Mouse (Mus musculus): ENCODE measurements at regions not wholly inside any gene's neighbourhood (a gene's known extent, or its start where the extent isn't known, plus 50 kb on each side); places are given as distances from the start of the nearest gene placed in this dataset.

- Histone ChIP-seq H3K27me3 (ENCODE audit: control insufficient read depth in 1 of 2, insufficient read depth in 2 of 2, low read length in 2 of 2) (no peaks in the 10 kb centered on the region), H3K9me3 (replicated peaks; ENCODE audit: insufficient read depth, low read length) (no peaks in the 10 kb centered on the region), H3K79me2 (ENCODE audit: control insufficient read depth, insufficient read depth, low read length, poor library complexity) (no peaks in the 10 kb centered on the region), H3K36me3 (ENCODE audit: control insufficient read depth in 1 of 2, insufficient read depth in 2 of 2, low read length in 2 of 2) (no peaks in the 10 kb centered on the region), H3K4me3 (ENCODE audit: control insufficient read depth in 1 of 2, insufficient read depth in 1 of 2, low read depth in 2 of 2, low read length in 2 of 2) (no peak overlapping the region), H3K4me1 (ENCODE audit: control insufficient read depth in 1 of 2, insufficient read depth in 2 of 2, low read length in 2 of 2) (no peaks in the 10 kb centered on the region), H3K9ac (ENCODE audit: control insufficient read depth, low read depth, low read length, poor library complexity, severe bottlenecking) (no peak overlapping the region), H3K27ac (ENCODE audit: control insufficient read depth, low read depth, low read length) (no peak overlapping the region)
- TF ChIP-seq POLR2AphosphoS5 (IDR thresholded peaks at IDR 0.05; ENCODE audit: borderline replicate concordance, low read depth, low read length) (no peak), ETS1 (IDR thresholded peaks at IDR 0.05; ENCODE audit: low read depth, low read length) (no peak), MAZ (IDR thresholded peaks at IDR 0.05; ENCODE audit: low read depth, low read length) (no peak), MAFK (IDR thresholded peaks at IDR 0.05; ENCODE audit: borderline replicate concordance, low read depth, low read length) (no peak), POLR2AphosphoS2 (IDR thresholded peaks at IDR 0.05; ENCODE audit: low read length) (no peak), ZMIZ1 (IDR thresholded peaks at IDR 0.05; ENCODE audit: low read depth, low read length) (no peak), RCOR1 (IDR thresholded peaks at IDR 0.05; ENCODE audit: low read depth, low read length) (no peak), KAT2A (conservative IDR thresholded peaks at IDR 0.05; ENCODE audit: low read depth, low read length) (no peak), USF2 (IDR thresholded peaks at IDR 0.05; ENCODE audit: borderline replicate concordance in 1 of 2, insufficient read depth in 1 of 2, low read depth in 1 of 2, low read length in 2 of 2) (no peak), E2F4 (IDR thresholded peaks at IDR 0.05; ENCODE audit: borderline replicate concordance, low read depth, low read length) (no peak), GATA1 (IDR thresholded peaks at IDR 0.05; ENCODE audit: low read depth, low read length) (no peak), ELF1 (IDR thresholded peaks at IDR 0.05; ENCODE audit: low read depth, low read length) (no peak), HCFC1 (IDR thresholded peaks at IDR 0.05; ENCODE audit: low read depth, low read length) (no peak)
- no peak for DNase-seq (ENCODE audit: low read depth, low spot score)
Observed at GRCm38 (mm10) chr14:73838890-73839289, 177.9 kb downstream of the Gm21750 start.

GRCm38 (mm10) chr14:73861782-73862181 is 200.8 kb downstream of the Gm21750 start:
- Histone ChIP-seq H3K9ac (ENCODE audit: control insufficient read depth, low read depth, low read length, poor library complexity, severe bottlenecking) (no peak overlapping the region), H3K4me1 (ENCODE audit: control insufficient read depth in 1 of 2, insufficient read depth in 2 of 2, low read length in 2 of 2) (no peaks in the 10 kb centered on the region), H3K4me3 (ENCODE audit: control insufficient read depth in 1 of 2, insufficient read depth in 1 of 2, low read depth in 2 of 2, low read length in 2 of 2) (no peak overlapping the region), H3K36me3 (ENCODE audit: control insufficient read depth in 1 of 2, insufficient read depth in 2 of 2, low read length in 2 of 2) (no peaks in the 10 kb centered on the region), H3K9me3 (replicated peaks; ENCODE audit: insufficient read depth, low read length) (no peaks in the 10 kb centered on the region), H3K79me2 (ENCODE audit: control insufficient read depth, insufficient read depth, low read length, poor library complexity) (no peaks in the 10 kb centered on the region), H3K27ac (ENCODE audit: control insufficient read depth, low read depth, low read length) (no peak overlapping the region), H3K27me3 (ENCODE audit: control insufficient read depth in 1 of 2, insufficient read depth in 2 of 2, low read length in 2 of 2) (no peaks in the 10 kb centered on the region)
- DNase-seq (ENCODE audit: low read depth, low spot score): peak; percentile 4
- TF ChIP-seq TAL1 (IDR thresholded peaks at IDR 0.05; ENCODE audit: low read length) (no peak), TCF12 (IDR thresholded peaks at IDR 0.05; ENCODE audit: low read depth, low read length) (no peak), EP300 (IDR thresholded peaks at IDR 0.05; ENCODE audit: low read depth in 1 of 2, low read length in 2 of 2) (no peak), KAT2A (conservative IDR thresholded peaks at IDR 0.05; ENCODE audit: low read depth, low read length) (no peak), RAD21 (IDR thresholded peaks at IDR 0.05; ENCODE audit: low read depth, low read length) (no peak), E2F4 (IDR thresholded peaks at IDR 0.05; ENCODE audit: borderline replicate concordance, low read depth, low read length) (no peak), GATA1 (IDR thresholded peaks at IDR 0.05; ENCODE audit: low read depth, low read length) (no peak), CHD2 (IDR thresholded peaks at IDR 0.05; ENCODE audit: low read length) (no peak), SIN3A (IDR thresholded peaks at IDR 0.05; ENCODE audit: low read length) (no peak), BHLHE40 (IDR thresholded peaks at IDR 0.05; ENCODE audit: borderline replicate concordance, low read depth, low read length) (no peak)

Measured in MEL (cell line).